Mouse (Mus musculus) skeletal muscle tissue, adult 2 months (tissue): ENCODE measurements around the gene Pcyt1a.

Experiments
- DNase-seq: peaks from one replicate; pipeline ENCODE4 v3.0.0-alpha.2; 2012; ENCODE audit warnings: low read depth, low spot score

Gene Pcyt1a

GRCm38 (mm10) chr16:32509066-32509942 is 78.6 kb downstream of the Pcyt1a start:
- peak; percentile 46 for DNase-seq

- DNase-seq: no peak
Observed at GRCm38 (mm10) chr16:32510399-32511337, 79.9 kb downstream of the Pcyt1a start.

GRCm38 (mm10) chr16:32511338-32511734 is 80.6 kb downstream of the Pcyt1a start:
- peak; percentile 34 for DNase-seq

GRCm38 (mm10) chr16:32511827-32512490 is 81.2 kb downstream of the Pcyt1a start:
- no peak for DNase-seq

- no peak for DNase-seq
Observed at GRCm38 (mm10) chr16:32512921-32513320, 82.2 kb downstream of the Pcyt1a start.

- DNase-seq: no peak
Observed at GRCm38 (mm10) chr16:32513401-32513800, 82.7 kb downstream of the Pcyt1a start.

GRCm38 (mm10) chr16:32513948-32514347 is 83.2 kb downstream of the Pcyt1a start:
- no peak for DNase-seq

GRCm38 (mm10) chr16:32516006-32516962 is 85.6 kb downstream of the Pcyt1a start:
- DNase-seq: no peak

GRCm38 (mm10) chr16:32517785-32518481 is 87.2 kb downstream of the Pcyt1a start:
- DNase-seq: no peak

- no peak for DNase-seq
Observed at GRCm38 (mm10) chr16:32519656-32520371, 89.1 kb downstream of the Pcyt1a start.

GRCm38 (mm10) chr16:32520372-32520748 is 89.6 kb downstream of the Pcyt1a start:
- DNase-seq: peak; percentile 33

- DNase-seq: peak; percentile 51
Observed at GRCm38 (mm10) chr16:32522578-32523194, 92.0 kb downstream of the Pcyt1a start.

- peak; percentile 91 for DNase-seq
Observed at GRCm38 (mm10) chr16:32523462-32524243, 92.9 kb downstream of the Pcyt1a start.

GRCm38 (mm10) chr16:32524244-32524615 is 93.5 kb downstream of the Pcyt1a start:
- DNase-seq: peak; percentile 36
